Mouse (Mus musculus) stomach, postnatal 0 days (tissue): Measurements from ENCODE around the gene Slc3a2. TPM values are rescaled to one million over a fixed set of nuclear protein-coding genes. Genes with fewer than 3 reads are reported as not detected.

Source experiments
- ATAC-seq: fragments of 200-750 bp; cut with Nextera tagmentation; 2 replicates; pipeline ENCODE4 v1.8.0; 2017; ENCODE audit not compliant: low FRiP score, low TSS enrichment
- DNase-seq: peaks from one replicate; pipeline ENCODE4 v3.0.0-alpha.2; 2016; ENCODE audit warnings: low spot score
- H3K27ac ChIP-seq: fragments of 300-500 bp; sonication (generic); replicated peaks from 2 replicates; pipeline ENCODE4 v1.5.1; 2014; ENCODE audit warnings: mild to moderate bottlenecking, control low read depth
- H3K27me3 ChIP-seq: fragments of 300-500 bp; sonication (generic); 2 replicates; pipeline ENCODE4 v1.6.1; 2014; ENCODE audit warnings: low read length; ENCODE audit not compliant: control insufficient read depth, insufficient read depth
- H3K36me3 ChIP-seq: fragments of 300-500 bp; sonication (generic); 2 replicates; pipeline ENCODE4 v1.6.1; 2014; ENCODE audit warnings: low read length, mixed read lengths; ENCODE audit not compliant: control insufficient read depth, insufficient read depth
- H3K4me1 ChIP-seq: fragments of 300-500 bp; sonication (generic); replicated peaks from 2 replicates; pipeline ENCODE4 v1.6.1; 2014; ENCODE audit warnings: antibody characterized with exemption; ENCODE audit not compliant: control insufficient read depth, insufficient read depth
- H3K4me2 ChIP-seq: fragments of 300-500 bp; sonication (generic); replicated peaks from 2 replicates; pipeline ENCODE4 v1.6.1; 2014; ENCODE audit warnings: low read depth, mild to moderate bottlenecking, control low read depth, moderate library complexity
- H3K4me3 ChIP-seq: fragments of 300-500 bp; sonication (generic); 2 replicates; pipeline ENCODE4 v1.5.1; 2014; ENCODE audit warnings: low read depth, low read length, control low read depth
- H3K9ac ChIP-seq: fragments of 300-500 bp; sonication (generic); 2 replicates; pipeline ENCODE4 v1.6.1; 2014; ENCODE audit warnings: mild to moderate bottlenecking, low read length, control low read depth, mixed read lengths
- H3K9me3 ChIP-seq: fragments of 300-500 bp; sonication (generic); 2 replicates; pipeline ENCODE4 v1.6.1; 2016; ENCODE audit warnings: low read length; ENCODE audit not compliant: control insufficient read depth
- CTCF ChIP-seq: IDR thresholded peaks from 2 replicates; pipeline ENCODE4 v1.5.1; 2016; ENCODE audit warnings: antibody characterized with exemption, low read depth, mild to moderate bottlenecking, moderate library complexity
- EP300 ChIP-seq: optimal IDR thresholded peaks from 2 replicates; pipeline ENCODE3; 2016; ENCODE audit warnings: antibody characterized with exemption
- WGBS: fragments of 180-500 bp; shearing (Covaris S2); extraction: QIAGEN DNeasy Blood & Tissue Kit; methylation state at CpG from one replicate; pipeline ENCODE4 v1.1.7; 2014; 5-methylcytosine and 5-hydroxymethylcytosine counted together
- microRNA-seq: library from miRNA; unstranded; fragments of <30 nt; microRNA quantifications from one replicate; pipeline ENCODE4, GENCODE M21; 2016
- polyA plus RNA-seq: library from polyadenylated mRNA; unstranded; fragments of >200 nt; fragmentation: Nextera tagmentation; extraction: Ambion mirVana; gene quantifications from 2 replicates; pipeline ENCODE4 v1.2.1, GENCODE M21; 2015

Slc3a2 gene
- polyA plus RNA-seq, 1 experiment from 2014 or later: 82.5 TPM

GRCm38 (mm10) chr19:8665746-8666145 is 57.4 kb downstream of the Slc3a2 start:
- no peaks in the 10 kb centered on the region for H3K27me3 ChIP-seq
- peaks cover 4% of the 10 kb centered on the region; the same call in 1 of the 2 replicates for H3K4me1 ChIP-seq
- no peaks in the 10 kb centered on the region for H3K9me3 ChIP-seq
- ATAC-seq (no peak), DNase-seq (no peak)
- H3K36me3 ChIP-seq: no peaks in the 10 kb centered on the region
- 74% methylated on average over 5 of the region's 5 CpGs for WGBS
- no peak overlapping the region for H3K27ac ChIP-seq
- H3K9ac ChIP-seq: no peak overlapping the region
- TF ChIP-seq CTCF (no peak), EP300 (no peak)
- H3K4me2 ChIP-seq: no peak overlapping the region
- H3K4me3 ChIP-seq: no peak overlapping the region

GRCm38 (mm10) chr19:8664859-8665258 is 58.3 kb downstream of the Slc3a2 start:
- H3K4me2 ChIP-seq: peak overlapping the region; percentile 48; the same call in 1 of the 2 replicates
- H3K9me3 ChIP-seq: no peaks in the 10 kb centered on the region
- TF ChIP-seq CTCF (no peak), EP300 (no peak)
- ATAC-seq: no peak
- H3K9ac ChIP-seq: no peak overlapping the region
- H3K4me1 ChIP-seq: peaks cover 4% of the 10 kb centered on the region; the same call in 1 of the 2 replicates
- no peak overlapping the region for H3K27ac ChIP-seq
- WGBS: 94% methylated on average over 3 of the region's 3 CpGs
- H3K27me3 ChIP-seq: no peaks in the 10 kb centered on the region
- DNase-seq: no peak
- no peaks in the 10 kb centered on the region for H3K36me3 ChIP-seq
- H3K4me3 ChIP-seq: no peak overlapping the region

- peaks cover 4% of the 10 kb centered on the region; the same call in 1 of the 2 replicates for H3K4me1 ChIP-seq
- peak overlapping the region; percentile 19 for H3K4me3 ChIP-seq
- TF ChIP-seq CTCF (no peak), EP300 (no peak)
- H3K27ac ChIP-seq: 0 out of 2 replicates have a peak overlapping the region, but pooled peaks have one; percentile 13
- H3K27me3 ChIP-seq: no peaks in the 10 kb centered on the region
- DNase-seq (peak; percentile 67), ATAC-seq (peak; percentile 62)
- peak overlapping the region; percentile 48 for H3K4me2 ChIP-seq
- H3K36me3 ChIP-seq: no peaks in the 10 kb centered on the region
- 26% methylated on average over 10 of the region's 10 CpGs for WGBS
- no peaks in the 10 kb centered on the region for H3K9me3 ChIP-seq
- peak overlapping the region; percentile 35; the same call in 1 of the 2 replicates for H3K9ac ChIP-seq
Observed at GRCm38 (mm10) chr19:8663911-8664421, 59.2 kb downstream of the Slc3a2 start.

GRCm38 (mm10) chr19:8663360-8663839 is 59.8 kb downstream of the Slc3a2 start, which contains the start of gene Chrm1:
Chrm1 (plus strand) TSS chr19:8663789.
- DNase-seq: peak; percentile 36
- Histone ChIP-seq H3K36me3 (no peaks in the 10 kb centered on the region), H3K4me2 (peak within 1 kb of the TSS; percentile 92), H3K4me3 (peak within 1 kb of the TSS; percentile 19), H3K27ac (0 out of 2 replicates have a peak within 1 kb of the TSS, but pooled peaks have one; percentile 13), H3K9me3 (no peaks in the 10 kb centered on the region), H3K4me1 (peaks cover 4% of the 10 kb centered on the region; the same call in 1 of the 2 replicates), H3K9ac (peak within 1 kb of the TSS; percentile 35; the same call in 1 of the 2 replicates), H3K27me3 (no peaks in the 10 kb centered on the region)
- TF ChIP-seq CTCF (no peak), EP300 (no peak)
- 41% methylated on average over 9 of the region's 9 CpGs for WGBS
- ATAC-seq: peak; percentile 21

GRCm38 (mm10) chr19:8662337-8662736 is 60.8 kb downstream of the Slc3a2 start:
- Histone ChIP-seq H3K27ac (no peak overlapping the region), H3K36me3 (no peaks in the 10 kb centered on the region), H3K4me1 (peaks cover 4% of the 10 kb centered on the region; the same call in 1 of the 2 replicates), H3K4me3 (peak overlapping the region; percentile 40), H3K4me2 (peak overlapping the region; percentile 92), H3K9ac (peak overlapping the region; percentile 61; the same call in 1 of the 2 replicates), H3K27me3 (no peaks in the 10 kb centered on the region), H3K9me3 (no peaks in the 10 kb centered on the region)
- DNase-seq (peak; percentile 78), ATAC-seq (peak; percentile 39; the same call in 1 of the 2 replicates)
- WGBS: 5% methylated on average over 11 of the region's 11 CpGs
- no peak for TF ChIP-seq EP300
- peak; percentile 74 for TF ChIP-seq CTCF

- Histone ChIP-seq H3K27me3 (no peaks in the 10 kb centered on the region), H3K27ac (no peak overlapping the region), H3K9me3 (no peaks in the 10 kb centered on the region), H3K4me2 (peak overlapping the region; percentile 92), H3K4me1 (peaks cover 4% of the 10 kb centered on the region; the same call in 1 of the 2 replicates), H3K4me3 (peak overlapping the region; percentile 40), H3K9ac (peak overlapping the region; percentile 61), H3K36me3 (no peaks in the 10 kb centered on the region)
- DNase-seq: peak; percentile 25
- WGBS: 2% methylated on average over 35 of the region's 35 CpGs
- no peak for TF ChIP-seq CTCF
- no peak; the same call in 1 of the 2 replicates for ATAC-seq
Observed at GRCm38 (mm10) chr19:8661821-8662307, 61.3 kb downstream of the Slc3a2 start.

Small RNA genes within 50 kb of the gene (microRNA-seq; reads per million reads assigned to microRNA genes)
- not detected for gene Mir6992

Other genes with a start within 250 kb of the Slc3a2 start
- gene Slc22a8, start 132.1 kb downstream of the Slc3a2 start, polyA plus RNA-seq: 0.06 TPM in 1 of 2 replicates, not detected in the other
- gene Slc22a6, start 105.3 kb downstream of the Slc3a2 start, polyA plus RNA-seq: not detected in 2 replicates
- gene Chrm1, start 59.6 kb downstream of the Slc3a2 start, polyA plus RNA-seq: 1.4 and 1.8 TPM in 2 replicates
- 55.6 and 55.7 TPM in 2 replicates for gene Wdr74, start 12.5 kb upstream of the Slc3a2 start, polyA plus RNA-seq
- gene 1700092M07Rik, start 17.3 kb upstream of the Slc3a2 start, polyA plus RNA-seq: 0.59 and 0.62 TPM in 2 replicates
- 81.9 and 82.2 TPM in 2 replicates for gene Stx5a, start 18.0 kb upstream of the Slc3a2 start, polyA plus RNA-seq
- 57.5 and 61.6 TPM in 2 replicates for gene Nxf1, start 33.7 kb upstream of the Slc3a2 start, polyA plus RNA-seq
- gene Tmem223, start 47.6 kb upstream of the Slc3a2 start, polyA plus RNA-seq: 114 and 117 TPM in 2 replicates
- gene Tmem179b, start 51.1 kb upstream of the Slc3a2 start, polyA plus RNA-seq: 95.2 and 98.4 TPM in 2 replicates
- 9.7 and 10.5 TPM in 2 replicates for gene Taf6l, start 63.0 kb upstream of the Slc3a2 start, polyA plus RNA-seq
- gene Polr2g, start 75.2 kb upstream of the Slc3a2 start, polyA plus RNA-seq: 103 and 108 TPM in 2 replicates
- 2.3 TPM in 2 replicates for gene Zbtb3, start 79.2 kb upstream of the Slc3a2 start, polyA plus RNA-seq
- gene Ttc9c, start 96.0 kb upstream of the Slc3a2 start, polyA plus RNA-seq: 20.8 and 23.1 TPM in 2 replicates
- gene Hnrnpul2, start 96.6 kb upstream of the Slc3a2 start, polyA plus RNA-seq: 3.6 and 3.9 TPM in 2 replicates
- gene AC129217.1, start 106.4 kb upstream of the Slc3a2 start, polyA plus RNA-seq: not detected in 2 replicates
- 75.9 and 79.4 TPM in 2 replicates for gene Bscl2, start 114.1 kb upstream of the Slc3a2 start, polyA plus RNA-seq
- 7.7 and 8.6 TPM in 2 replicates for gene Gng3, start 115.8 kb upstream of the Slc3a2 start, polyA plus RNA-seq
- gene Lrrn4cl, start 127.4 kb upstream of the Slc3a2 start, polyA plus RNA-seq: 2.3 and 2.6 TPM in 2 replicates
- gene Ubxn1, start 148.1 kb upstream of the Slc3a2 start, polyA plus RNA-seq: 195 TPM in 2 replicates
- 81.2 and 85.2 TPM in 2 replicates for gene Uqcc3, start 157.6 kb upstream of the Slc3a2 start, polyA plus RNA-seq
- 47.2 and 47.8 TPM in 2 replicates for gene Lbhd1, start 160.4 kb upstream of the Slc3a2 start, polyA plus RNA-seq
- gene Gm49403, start 160.6 kb upstream of the Slc3a2 start, polyA plus RNA-seq: not detected in 2 replicates
- gene 1810009A15Rik, start 165.5 kb upstream of the Slc3a2 start, polyA plus RNA-seq: 48.2 and 49.9 TPM in 2 replicates
- not detected in 2 replicates for gene Gm49416, start 165.6 kb upstream of the Slc3a2 start, polyA plus RNA-seq
- gene Ints5, start 169.6 kb upstream of the Slc3a2 start, polyA plus RNA-seq: 19.1 and 19.5 TPM in 2 replicates
- 32.3 and 33.3 TPM in 2 replicates for gene Ganab, start 174.7 kb upstream of the Slc3a2 start, polyA plus RNA-seq
- 24.7 and 26.1 TPM in 2 replicates for gene B3gat3, start 197.0 kb upstream of the Slc3a2 start, polyA plus RNA-seq
- 3.0 and 3.6 TPM in 2 replicates for gene Rom1, start 206.0 kb upstream of the Slc3a2 start, polyA plus RNA-seq
- gene Eml3, start 206.2 kb upstream of the Slc3a2 start, polyA plus RNA-seq: 24.6 and 26.6 TPM in 2 replicates
- gene Mta2, start 218.5 kb upstream of the Slc3a2 start, polyA plus RNA-seq: 68.0 and 69.3 TPM in 2 replicates
- 14.9 and 15.8 TPM in 2 replicates for gene Tut1, start 230.5 kb upstream of the Slc3a2 start, polyA plus RNA-seq
- gene Eef1g, start 243.7 kb upstream of the Slc3a2 start, polyA plus RNA-seq: 240 and 247 TPM in 2 replicates